Mouse (Mus musculus): ENCODE measurements at regions not wholly inside any gene's neighbourhood (a gene's known extent, or its start where the extent isn't known, plus 50 kb on each side); places are given as distances from the start of the nearest gene placed in this dataset.

DNA sequence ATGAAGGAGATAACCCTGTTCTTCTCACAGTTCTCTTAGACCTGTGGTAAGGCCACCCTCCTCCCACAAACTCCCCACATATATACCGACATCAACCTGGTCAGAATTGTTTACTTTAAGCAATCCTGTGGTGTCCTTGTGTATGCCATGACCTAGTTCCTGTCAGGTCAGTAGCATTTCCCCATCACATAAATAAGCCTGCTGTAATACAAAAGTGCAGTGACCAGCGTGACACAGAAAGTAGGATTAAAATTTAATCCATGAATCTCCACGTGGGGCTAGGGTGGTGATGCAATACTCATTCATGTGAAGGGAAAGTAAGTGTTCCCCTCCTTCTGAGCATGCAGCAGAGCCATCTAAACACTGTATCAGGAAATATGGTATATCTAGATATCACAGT, 923.2 kb upstream of the Lrrc6 start:
- Histone ChIP-seq H3K4me2 (ENCODE audit: low read length) (no peak overlapping the region), H3K4me1 (replicated peaks; ENCODE audit: insufficient read depth, low read length) (no peaks in the 10 kb centered on the region), H3K27ac (no peak overlapping the region), H3K4me3 (replicated peaks; ENCODE audit: low read depth, low read length) (no peak overlapping the region), H3K36me3 (ENCODE audit: insufficient read depth, low read length) (no peaks in the 10 kb centered on the region), H3K27me3 (ENCODE audit: insufficient read depth, low read length) (no peaks in the 10 kb centered on the region), H3K9me3 (replicated peaks; ENCODE audit: low read length) (no peaks in the 10 kb centered on the region), H3K9ac (ENCODE audit: low read depth, low read length) (no peak overlapping the region)
- WGBS: 28% methylated on average over 3 of the region's 3 CpGs
- TF ChIP-seq CTCF (IDR thresholded peaks at IDR 0.05; ENCODE audit: low read depth): no peak
- DNase-seq (ENCODE audit: low spot score): no peak
- ATAC-seq (replicated peaks; ENCODE audit: low FRiP score, low read depth): no peak

DNA sequence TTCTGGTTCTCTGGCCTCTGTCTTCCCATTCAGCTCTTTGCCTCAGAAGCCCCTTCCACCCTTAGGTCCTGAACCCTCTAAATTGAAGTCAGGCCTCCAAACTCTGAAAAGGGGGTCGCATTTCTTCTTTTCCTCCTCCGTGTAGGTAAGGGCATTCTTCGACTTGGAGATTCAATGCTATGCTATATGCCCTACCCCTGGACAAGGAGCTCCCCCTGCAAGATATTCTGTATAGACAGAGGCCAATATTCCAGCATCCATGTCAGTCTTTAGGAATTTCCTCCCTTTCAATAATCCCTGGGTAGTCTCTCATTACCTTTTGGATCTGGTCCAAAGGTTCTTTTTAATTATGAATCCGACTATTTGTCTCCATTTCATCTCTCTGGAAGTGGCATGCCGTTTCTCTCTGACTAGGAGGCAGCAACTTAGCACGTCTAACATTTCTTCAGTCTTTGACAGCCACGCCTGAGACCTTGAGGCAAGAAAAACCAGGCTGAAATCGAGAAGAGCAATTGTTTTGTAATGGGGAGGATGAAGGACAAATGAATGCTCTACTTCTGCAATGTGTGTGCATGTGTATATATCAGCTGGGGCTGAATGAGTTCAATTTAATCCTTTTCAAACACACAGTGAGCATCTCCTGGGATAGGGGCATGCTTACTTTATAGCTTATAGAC, 921.7 kb upstream of the Lrrc6 start:
- ATAC-seq (replicated peaks; ENCODE audit: low FRiP score, low read depth): no peak
- H3K27me3 ChIP-seq (ENCODE audit: insufficient read depth, low read length): no peaks in the 10 kb centered on the region
- 61% methylated on average over 8 of the region's 8 CpGs for WGBS

DNA sequence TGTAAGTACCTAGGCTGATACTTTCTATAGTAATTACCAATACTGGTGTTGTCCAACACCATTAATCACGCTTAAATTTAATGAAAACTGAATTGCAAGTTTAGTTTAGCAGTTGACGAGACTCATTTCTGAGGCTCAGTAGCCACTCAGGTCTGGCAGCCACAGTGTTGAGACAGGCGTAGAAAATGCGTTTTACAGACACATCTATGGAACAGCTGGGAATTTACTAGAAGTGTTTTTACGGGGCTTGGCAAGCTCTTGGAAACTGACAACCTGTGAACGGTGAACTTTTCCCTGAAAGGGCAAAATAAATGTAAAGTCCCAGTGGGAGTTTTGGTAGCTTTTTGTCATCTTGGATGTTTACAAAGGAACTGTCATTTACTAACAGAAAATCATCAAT, 920.1 kb upstream of the Lrrc6 start:
- H3K27me3 ChIP-seq (ENCODE audit: insufficient read depth, low read length): no peaks in the 10 kb centered on the region
- H3K9me3 ChIP-seq (replicated peaks; ENCODE audit: low read length): no peaks in the 10 kb centered on the region
- ATAC-seq (replicated peaks; ENCODE audit: low FRiP score, low read depth): no peak
- H3K4me1 ChIP-seq (replicated peaks; ENCODE audit: insufficient read depth, low read length): no peaks in the 10 kb centered on the region
- no peak for TF ChIP-seq CTCF (IDR thresholded peaks at IDR 0.05; ENCODE audit: low read depth)
- H3K4me3 ChIP-seq (replicated peaks; ENCODE audit: low read depth, low read length): no peak overlapping the region
- no peak overlapping the region for H3K27ac ChIP-seq
- H3K4me2 ChIP-seq (ENCODE audit: low read length): no peak overlapping the region
- no peaks in the 10 kb centered on the region for H3K36me3 ChIP-seq (ENCODE audit: insufficient read depth, low read length)
- WGBS: 69% methylated on average over 6 of the region's 6 CpGs
- no peak for DNase-seq (ENCODE audit: low spot score)
- no peak overlapping the region for H3K9ac ChIP-seq (ENCODE audit: low read depth, low read length)

More for the DNA sequence above, 921.7 kb upstream of the Lrrc6 start:
- Histone ChIP-seq H3K9ac (ENCODE audit: low read depth, low read length) (no peak overlapping the region), H3K36me3 (ENCODE audit: insufficient read depth, low read length) (no peaks in the 10 kb centered on the region), H3K9me3 (replicated peaks; ENCODE audit: low read length) (no peaks in the 10 kb centered on the region), H3K4me3 (replicated peaks; ENCODE audit: low read depth, low read length) (no peak overlapping the region), H3K4me2 (ENCODE audit: low read length) (no peak overlapping the region), H3K27ac (no peak overlapping the region), H3K4me1 (replicated peaks; ENCODE audit: insufficient read depth, low read length) (no peaks in the 10 kb centered on the region)
- no peak for TF ChIP-seq CTCF (IDR thresholded peaks at IDR 0.05; ENCODE audit: low read depth)
- DNase-seq (ENCODE audit: low spot score): no peak

DNA sequence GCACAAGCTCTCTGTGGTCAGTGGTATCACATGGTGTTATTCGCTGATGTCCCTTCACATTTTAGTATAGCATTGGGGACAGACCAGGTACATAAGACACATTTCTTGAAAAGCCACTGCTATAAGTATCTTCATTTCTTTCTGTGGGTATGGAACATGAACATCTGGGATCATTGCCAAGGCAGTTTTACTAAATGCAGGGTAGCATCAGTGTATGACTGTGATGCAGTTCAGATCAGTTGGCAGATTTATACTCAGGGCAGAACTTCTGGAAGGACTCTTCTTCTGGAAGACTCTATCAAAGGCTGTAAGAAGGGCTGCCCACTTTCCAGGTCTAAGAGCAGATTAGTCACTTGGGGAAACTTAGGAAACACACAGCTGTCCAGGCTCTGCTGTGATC, 919.0 kb upstream of the Lrrc6 start:
- no peak for TF ChIP-seq CTCF (IDR thresholded peaks at IDR 0.05; ENCODE audit: low read depth)
- DNase-seq (ENCODE audit: low spot score) (no peak), ATAC-seq (replicated peaks; ENCODE audit: low FRiP score, low read depth) (no peak)
- Histone ChIP-seq H3K9ac (ENCODE audit: low read depth, low read length) (no peak overlapping the region), H3K4me1 (replicated peaks; ENCODE audit: insufficient read depth, low read length) (no peaks in the 10 kb centered on the region), H3K27ac (no peak overlapping the region), H3K36me3 (ENCODE audit: insufficient read depth, low read length) (no peaks in the 10 kb centered on the region), H3K4me3 (replicated peaks; ENCODE audit: low read depth, low read length) (no peak overlapping the region), H3K9me3 (replicated peaks; ENCODE audit: low read length) (no peaks in the 10 kb centered on the region), H3K4me2 (ENCODE audit: low read length) (no peak overlapping the region), H3K27me3 (ENCODE audit: insufficient read depth, low read length) (no peaks in the 10 kb centered on the region)
- WGBS: 84% methylated on average over 1 of the region's 1 CpGs

DNA sequence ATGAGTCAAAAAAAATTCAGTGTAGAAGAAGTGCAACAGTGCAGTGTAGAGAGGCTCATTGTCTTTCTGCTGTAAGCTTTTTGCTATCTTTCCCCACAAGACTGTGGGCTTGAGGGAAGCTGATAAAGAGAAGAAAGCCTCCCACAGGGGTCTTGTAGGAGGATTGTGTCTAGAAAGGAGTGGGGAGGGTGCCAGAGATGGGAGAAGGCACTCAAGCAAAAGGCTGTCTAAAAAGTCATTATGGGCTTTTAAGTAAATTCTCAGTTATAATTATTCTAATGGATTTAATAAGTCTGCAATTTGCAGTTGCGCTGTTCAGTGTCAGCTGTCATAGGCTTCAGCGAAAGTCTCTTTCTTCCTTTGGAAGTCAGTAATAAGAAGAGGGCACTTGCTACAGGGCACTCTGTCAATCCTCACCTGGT, 917.0 kb upstream of the Lrrc6 start:
- H3K4me3 ChIP-seq (replicated peaks; ENCODE audit: low read depth, low read length): no peak overlapping the region
- no peaks in the 10 kb centered on the region for H3K36me3 ChIP-seq (ENCODE audit: insufficient read depth, low read length)
- ATAC-seq (replicated peaks; ENCODE audit: low FRiP score, low read depth) (no peak), DNase-seq (ENCODE audit: low spot score) (no peak)
- H3K4me2 ChIP-seq (ENCODE audit: low read length): no peak overlapping the region
- no peaks in the 10 kb centered on the region for H3K27me3 ChIP-seq (ENCODE audit: insufficient read depth, low read length)
- no peaks in the 10 kb centered on the region for H3K4me1 ChIP-seq (replicated peaks; ENCODE audit: insufficient read depth, low read length)
- 90% methylated on average over 2 of the region's 2 CpGs for WGBS
- TF ChIP-seq CTCF (IDR thresholded peaks at IDR 0.05; ENCODE audit: low read depth): no peak
- H3K9me3 ChIP-seq (replicated peaks; ENCODE audit: low read length): no peaks in the 10 kb centered on the region
- no peak overlapping the region for H3K27ac ChIP-seq
- no peak overlapping the region for H3K9ac ChIP-seq (ENCODE audit: low read depth, low read length)

DNA sequence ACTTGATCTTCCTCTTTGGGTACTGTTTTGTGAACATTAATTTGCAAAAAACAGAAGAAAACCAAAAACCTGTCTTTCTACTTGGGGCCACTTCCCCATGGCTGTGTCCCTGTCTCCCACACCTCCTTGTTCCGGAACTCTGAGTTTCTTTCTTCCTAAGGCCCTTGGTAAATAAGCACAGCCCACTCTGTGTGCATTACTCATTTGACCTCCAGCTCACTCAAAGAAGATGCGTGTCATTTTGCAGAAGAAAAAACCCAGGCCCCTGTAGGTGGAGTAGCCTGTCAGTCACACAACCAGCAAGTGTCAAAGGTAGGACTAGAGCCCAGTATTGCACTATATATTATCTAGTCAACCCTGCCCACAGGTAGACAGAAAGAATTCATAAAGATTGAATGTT, 915.1 kb upstream of the Lrrc6 start:
- no peaks in the 10 kb centered on the region for H3K9me3 ChIP-seq (replicated peaks; ENCODE audit: low read length)
- H3K4me1 ChIP-seq (replicated peaks; ENCODE audit: insufficient read depth, low read length): no peaks in the 10 kb centered on the region
- H3K36me3 ChIP-seq (ENCODE audit: insufficient read depth, low read length): no peaks in the 10 kb centered on the region
- DNase-seq (ENCODE audit: low spot score) (no peak), ATAC-seq (replicated peaks; ENCODE audit: low FRiP score, low read depth) (no peak)
- no peaks in the 10 kb centered on the region for H3K27me3 ChIP-seq (ENCODE audit: insufficient read depth, low read length)
- no peak overlapping the region for H3K4me3 ChIP-seq (replicated peaks; ENCODE audit: low read depth, low read length)
- 48% methylated on average over 2 of the region's 2 CpGs for WGBS
- no peak overlapping the region for H3K4me2 ChIP-seq (ENCODE audit: low read length)
- no peak overlapping the region for H3K27ac ChIP-seq
- H3K9ac ChIP-seq (ENCODE audit: low read depth, low read length): no peak overlapping the region
- no peak for TF ChIP-seq CTCF (IDR thresholded peaks at IDR 0.05; ENCODE audit: low read depth)

DNA sequence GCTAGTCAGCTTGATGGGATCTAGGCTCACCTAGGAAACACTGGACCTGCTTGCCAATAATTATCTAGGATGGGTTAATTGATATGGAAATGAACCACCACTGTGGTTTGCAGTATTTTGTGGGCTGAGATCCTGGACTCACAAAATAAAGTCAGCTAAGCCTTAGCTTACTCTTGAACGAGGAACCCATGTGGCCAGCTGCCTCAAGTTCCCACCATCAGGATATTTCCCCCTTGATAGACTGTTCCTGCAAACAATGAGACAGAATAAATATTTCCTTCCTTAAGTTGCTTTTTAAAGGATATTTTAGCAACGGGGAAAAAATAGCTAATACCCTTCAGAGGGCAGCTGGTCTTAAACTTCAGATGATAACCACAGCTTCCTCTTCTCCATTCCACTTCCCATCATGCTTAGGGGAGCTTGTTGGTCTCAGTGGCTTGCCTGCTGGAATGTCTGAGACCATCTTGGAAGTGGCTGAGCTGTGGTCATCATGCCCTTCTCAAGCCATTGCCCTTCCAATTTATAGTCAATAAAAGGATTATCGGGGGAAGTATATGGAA, 913.7 kb upstream of the Lrrc6 start:
- H3K4me1 ChIP-seq (replicated peaks; ENCODE audit: insufficient read depth, low read length): no peaks in the 10 kb centered on the region
- H3K9me3 ChIP-seq (replicated peaks; ENCODE audit: low read length): no peaks in the 10 kb centered on the region
- no peak for TF ChIP-seq CTCF (IDR thresholded peaks at IDR 0.05; ENCODE audit: low read depth)
- no peaks in the 10 kb centered on the region for H3K36me3 ChIP-seq (ENCODE audit: insufficient read depth, low read length)
- no peak for DNase-seq (ENCODE audit: low spot score)
- H3K27ac ChIP-seq: no peak overlapping the region
- no peak overlapping the region for H3K4me2 ChIP-seq (ENCODE audit: low read length)
- H3K4me3 ChIP-seq (replicated peaks; ENCODE audit: low read depth, low read length): no peak overlapping the region
- no peak for ATAC-seq (replicated peaks; ENCODE audit: low FRiP score, low read depth)
- H3K27me3 ChIP-seq (ENCODE audit: insufficient read depth, low read length): no peaks in the 10 kb centered on the region
- 80% methylated on average over 3 of the region's 3 CpGs for WGBS
- no peak overlapping the region for H3K9ac ChIP-seq (ENCODE audit: low read depth, low read length)
